Mouse (Mus musculus) embryonic facial prominence, embryonic 13.5 days (tissue): ENCODE results near the gene Eif4enif1. TPM values are rescaled to one million over a fixed set of nuclear protein-coding genes. Genes with fewer than 3 reads are reported as not detected.

Experiments
- ATAC-seq: fragments of 200-750 bp; cut with Nextera tagmentation; 2 replicates; pipeline ENCODE4 v1.8.0; 2017; ENCODE audit warnings: low read depth; ENCODE audit not compliant: insufficient number of reproducible peaks, insufficient read depth, low FRiP score, low TSS enrichment
- H3K27ac ChIP-seq: fragments of 300-500 bp; sonication (generic); 2 replicates; pipeline ENCODE4 v1.5.1; 2015; ENCODE audit warnings: moderate library complexity, mild to moderate bottlenecking, inconsistent platforms
- H3K27me3 ChIP-seq: fragments of 300-500 bp; sonication (generic); 2 replicates; pipeline ENCODE4 v1.6.1; 2015; ENCODE audit warnings: mild to moderate bottlenecking, inconsistent platforms
- H3K36me3 ChIP-seq: fragments of 300-500 bp; sonication (generic); 2 replicates; pipeline ENCODE4 v1.6.1; 2015; ENCODE audit warnings: mild to moderate bottlenecking, inconsistent platforms
- H3K4me1 ChIP-seq: fragments of 300-500 bp; sonication (generic); 2 replicates; pipeline ENCODE4 v1.6.1; 2015; ENCODE audit warnings: inconsistent platforms
- H3K4me2 ChIP-seq: fragments of 300-500 bp; sonication (generic); 2 replicates; pipeline ENCODE4 v1.6.1; 2015; ENCODE audit warnings: moderate library complexity, mild to moderate bottlenecking, inconsistent platforms
- H3K4me3 ChIP-seq: fragments of 300-500 bp; sonication (generic); 2 replicates; pipeline ENCODE4 v1.5.1; 2015; ENCODE audit warnings: mild to moderate bottlenecking, inconsistent platforms
- H3K9ac ChIP-seq: fragments of 300-500 bp; sonication (generic); 2 replicates; pipeline ENCODE4 v1.6.1; 2015; ENCODE audit warnings: mild to moderate bottlenecking, inconsistent platforms
- H3K9me3 ChIP-seq: fragments of 300-500 bp; sonication (generic); 2 replicates; pipeline ENCODE4 v1.6.1; 2016; ENCODE audit warnings: inconsistent platforms
- WGBS: fragments of 180-500 bp; shearing (Covaris S2); methylation state at CpG from one replicate; pipeline ENCODE4 v1.1.7; 2015; ENCODE audit warnings: mixed read lengths; 5-methylcytosine and 5-hydroxymethylcytosine counted together
- polyA plus RNA-seq: library from polyadenylated mRNA; unstranded; fragments of >200 nt; fragmentation: Nextera tagmentation; extraction: Ambion mirVana; gene quantifications from 2 replicates; pipeline ENCODE4 v1.2.1, GENCODE M21; 2015

The Eif4enif1 gene
- polyA plus RNA-seq, 1 experiment from 2014 or later, result 59.4 TPM

- no peaks in the 10 kb centered on the region for H3K27me3 ChIP-seq
- H3K9ac ChIP-seq, result peak overlapping the region; percentile 99
- peak overlapping the region; percentile 100 for H3K27ac ChIP-seq
- peaks cover 50% of the 10 kb centered on the region for H3K4me1 ChIP-seq
- no peak for ATAC-seq
- H3K4me2 ChIP-seq, result peak overlapping the region; percentile 99
- peak overlapping the region; percentile 79 for H3K4me3 ChIP-seq
- WGBS, result 31% methylated on average over 4 of the region's 4 CpGs
- no peaks in the 10 kb centered on the region for H3K9me3 ChIP-seq
- H3K36me3 ChIP-seq, result peaks cover 58% of the 10 kb centered on the region
Measured at GRCm38 (mm10) chr11:3293361-3293760, 91.2 kb downstream of the Eif4enif1 start.

Other genes starting within 250 kb of the Eif4enif1 start
- gene Sfi1, start 8.9 kb upstream of the Eif4enif1 start, polyA plus RNA-seq, result 17.2 and 19.3 TPM in 2 replicates
- 214 and 250 TPM in 2 replicates for gene Drg1, start 64.0 kb downstream of the Eif4enif1 start, polyA plus RNA-seq
- gene Patz1, start 86.5 kb downstream of the Eif4enif1 start, polyA plus RNA-seq, result 52.0 and 52.7 TPM in 2 replicates
- gene Pik3ip1, start 128.0 kb downstream of the Eif4enif1 start, polyA plus RNA-seq, result 12.8 and 14.6 TPM in 2 replicates
- 80.5 and 84.3 TPM in 2 replicates for gene Limk2, start 206.8 kb downstream of the Eif4enif1 start, polyA plus RNA-seq
- gene Rnf185, start 250.0 kb downstream of the Eif4enif1 start, polyA plus RNA-seq, result 34.0 and 34.1 TPM in 2 replicates